Mouse (Mus musculus): ENCODE data around the gene Hist2h4. TPM values are rescaled to one million over a fixed set of nuclear protein-coding genes. Genes with fewer than 3 reads are reported as not detected.
"Not testable (repeated sequence)": the region's sequence is repeated elsewhere in the genome, so short reads cannot be mapped to it uniquely, and the experiment has no call there.

Hist2h4 gene
- total and polyA plus RNA-seq, 2 experiments: 0.75 to 6.0 TPM

DNA sequence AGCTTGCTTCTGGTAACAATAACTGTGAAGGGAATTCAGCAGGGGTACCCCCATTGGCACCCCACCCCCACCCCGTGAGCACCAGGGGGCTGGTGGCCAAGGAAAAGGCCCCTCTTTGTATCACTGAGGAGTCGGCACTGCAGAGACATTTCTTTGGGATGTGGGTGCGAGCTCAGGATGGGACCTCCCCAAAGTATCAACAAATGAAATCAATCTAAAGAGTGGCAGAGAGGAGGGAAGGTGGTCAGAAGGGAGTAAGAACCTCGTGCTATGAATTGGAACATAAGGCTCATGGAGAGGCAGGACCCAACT lies 14.1 kb downstream of the Hist2h4 start:
- H3K79me2 ChIP-seq (ENCODE audit: control insufficient read depth, insufficient read depth, low read length): no peaks in the 10 kb centered on the region
- WGBS: 58% methylated on average over 4 of the region's 4 CpGs
- H3K27ac ChIP-seq (replicated peaks; ENCODE audit: insufficient read depth, low read depth, low read length): no peak overlapping the region
- no peak for DNase-seq (ENCODE audit: extremely low read depth, low read depth, low spot score)
- H3K36me3 ChIP-seq (ENCODE audit: control insufficient read depth, insufficient read depth, low read length): no peaks in the 10 kb centered on the region
- no peak overlapping the region for H3K4me3 ChIP-seq (ENCODE audit: insufficient read depth, low read depth, low read length)
- H3K4me1 ChIP-seq (ENCODE audit: control insufficient read depth, insufficient read depth, low read length): peaks cover 7% of the 10 kb centered on the region
- no peak overlapping the region for H3K9ac ChIP-seq (ENCODE audit: low read depth, low read length)
- no peaks in the 10 kb centered on the region for H3K27me3 ChIP-seq (ENCODE audit: control insufficient read depth, insufficient read depth, low read length)
- TF ChIP-seq POLR2A (IDR thresholded peaks at IDR 0.05; ENCODE audit: extremely low read depth, insufficient read depth, low read length) (no peak), CTCF (IDR thresholded peaks at IDR 0.05; ENCODE audit: low read depth, low read length) (no peak)

DNA sequence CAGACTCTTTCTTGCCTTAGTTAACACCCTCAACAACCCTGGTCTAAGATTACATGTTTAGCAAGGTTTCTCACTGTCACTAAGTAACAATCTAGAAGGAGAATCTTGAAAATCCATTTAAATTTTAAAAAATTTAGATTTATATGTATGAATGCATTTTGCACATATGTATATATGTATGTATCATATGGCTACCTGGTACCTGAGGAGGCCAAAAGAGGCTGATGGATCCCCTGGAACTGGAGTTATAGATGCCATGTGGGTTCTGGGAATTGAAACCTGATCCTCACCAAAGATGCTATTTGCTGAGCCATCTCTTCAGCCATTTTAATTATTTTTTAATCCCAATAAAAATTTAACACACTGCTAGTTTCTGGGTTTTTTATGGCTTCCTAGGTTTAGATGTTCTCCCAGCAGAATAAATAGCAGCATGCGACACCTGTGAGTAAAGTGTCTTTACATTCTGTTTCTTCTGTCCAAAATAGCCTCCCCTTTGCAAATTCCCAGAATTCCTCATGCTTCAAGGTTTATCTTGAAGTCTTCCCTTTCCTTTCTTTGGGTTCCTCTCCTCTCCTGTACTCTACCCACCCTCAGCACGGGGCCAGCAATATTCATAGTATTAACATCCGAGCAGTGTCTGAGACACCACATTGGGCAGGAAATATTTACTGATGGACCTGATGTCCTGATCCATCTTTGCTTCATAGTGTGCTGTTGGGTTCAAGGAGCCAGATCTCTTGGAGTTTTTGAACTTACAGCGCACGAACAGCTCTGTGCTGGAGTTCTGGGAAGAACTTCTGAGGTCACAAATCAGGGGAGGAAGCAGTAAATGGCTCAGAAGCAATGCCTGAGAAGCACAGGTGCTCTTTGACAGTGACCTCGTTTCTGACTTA lies 14.7 kb downstream of the Hist2h4 start:
- WGBS: 60% methylated on average over 6 of the region's 6 CpGs
- H3K27me3 ChIP-seq (ENCODE audit: control insufficient read depth, insufficient read depth, low read length): no peaks in the 10 kb centered on the region
- TF ChIP-seq POLR2A (IDR thresholded peaks at IDR 0.05; ENCODE audit: extremely low read depth, insufficient read depth, low read length) (no peak), CTCF (IDR thresholded peaks at IDR 0.05; ENCODE audit: low read depth, low read length) (no peak)
- H3K4me1 ChIP-seq (ENCODE audit: control insufficient read depth, insufficient read depth, low read length): peaks cover 8% of the 10 kb centered on the region
- H3K79me2 ChIP-seq (ENCODE audit: control insufficient read depth, insufficient read depth, low read length): no peaks in the 10 kb centered on the region
- H3K27ac ChIP-seq (replicated peaks; ENCODE audit: insufficient read depth, low read depth, low read length): no peak overlapping the region
- DNase-seq (ENCODE audit: extremely low read depth, low read depth, low spot score): no peak
- H3K9ac ChIP-seq (ENCODE audit: low read depth, low read length): no peak overlapping the region
- H3K36me3 ChIP-seq (ENCODE audit: control insufficient read depth, insufficient read depth, low read length): no peaks in the 10 kb centered on the region
- H3K4me3 ChIP-seq (ENCODE audit: insufficient read depth, low read depth, low read length): no peak overlapping the region

DNA sequence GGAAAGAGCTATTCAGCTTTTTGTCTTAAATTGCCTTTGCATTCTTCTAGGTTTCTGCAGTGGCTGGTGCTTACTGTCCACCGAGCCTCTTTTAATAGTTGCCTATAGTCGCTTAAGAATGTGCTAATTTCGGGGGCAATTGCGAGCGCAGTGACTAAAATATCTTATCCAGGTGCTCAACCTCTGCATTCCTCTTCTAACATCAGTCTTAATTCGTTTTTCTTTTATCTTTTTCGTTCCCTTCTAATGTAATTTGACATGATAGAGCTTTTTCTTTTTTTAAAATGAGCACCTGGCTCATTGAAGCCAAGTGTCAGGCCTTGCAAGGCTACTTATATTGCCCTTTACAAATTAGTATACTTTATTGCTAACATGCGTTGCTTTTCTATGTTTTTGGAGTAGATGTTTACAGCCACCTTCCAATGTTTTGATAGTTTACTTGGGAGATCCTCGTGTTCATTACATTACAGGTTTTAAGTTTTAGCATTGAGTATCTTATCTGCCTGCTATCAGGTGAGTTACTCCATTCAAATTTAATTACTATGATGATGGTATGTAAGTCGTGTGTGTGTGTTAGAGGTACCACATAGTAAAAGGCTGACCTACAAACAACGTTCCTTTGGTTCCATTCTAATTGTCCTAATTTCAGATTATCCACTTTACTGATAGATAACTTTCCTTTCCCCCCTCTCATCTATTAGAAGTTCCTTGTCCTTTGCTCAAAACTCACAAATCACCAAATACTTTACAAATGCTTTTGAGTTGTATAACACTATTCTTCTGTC lies 15.6 kb downstream of the Hist2h4 start:
- Histone ChIP-seq H3K27ac (replicated peaks; ENCODE audit: insufficient read depth, low read depth, low read length) (no peak overlapping the region), H3K9ac (ENCODE audit: low read depth, low read length) (no peak overlapping the region), H3K4me3 (ENCODE audit: insufficient read depth, low read depth, low read length) (no peak overlapping the region), H3K79me2 (ENCODE audit: control insufficient read depth, insufficient read depth, low read length) (no peaks in the 10 kb centered on the region), H3K36me3 (ENCODE audit: control insufficient read depth, insufficient read depth, low read length) (no peaks in the 10 kb centered on the region), H3K27me3 (ENCODE audit: control insufficient read depth, insufficient read depth, low read length) (no peaks in the 10 kb centered on the region), H3K4me1 (ENCODE audit: control insufficient read depth, insufficient read depth, low read length) (peaks cover 10% of the 10 kb centered on the region)
- 45% methylated on average over 11 of the region's 11 CpGs for WGBS
- TF ChIP-seq POLR2A (IDR thresholded peaks at IDR 0.05; ENCODE audit: extremely low read depth, insufficient read depth, low read length): no peak
- no peak for TF ChIP-seq CTCF (IDR thresholded peaks at IDR 0.05; ENCODE audit: low read depth, low read length)
- DNase-seq (ENCODE audit: extremely low read depth, low read depth, low spot score): no peak

DNA sequence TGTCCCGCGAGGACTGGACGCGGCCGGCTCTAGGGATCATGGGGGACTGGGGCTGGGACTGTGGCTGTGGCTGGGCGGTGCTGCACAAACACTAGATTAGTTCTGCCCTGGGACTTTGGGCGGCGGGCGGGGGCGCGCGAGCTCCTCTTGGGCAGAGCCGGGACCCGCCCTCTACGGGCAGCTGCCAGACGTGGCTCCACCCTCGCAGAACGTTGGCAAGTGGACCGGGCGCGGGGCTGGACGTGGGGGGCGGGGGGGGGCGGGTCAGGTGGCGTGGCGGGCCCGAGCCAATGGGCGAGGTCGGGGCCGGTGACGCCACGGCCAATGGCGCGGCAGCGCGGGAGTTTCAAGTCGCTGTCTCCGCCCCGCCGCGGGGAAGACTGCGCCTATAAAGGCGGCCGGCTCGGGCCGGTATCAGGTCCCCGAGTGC lies 16.7 kb downstream of the Hist2h4 start, which contains the start of gene Hist2h3c1:
Gene Hist2h3c1 (plus strand): TSS at position 259 of the 430 bp plus-strand sequence.
- H3K27me3 ChIP-seq (ENCODE audit: control insufficient read depth, insufficient read depth, low read length); H3K4me1 ChIP-seq (ENCODE audit: control insufficient read depth, insufficient read depth, low read length); H3K79me2 ChIP-seq (ENCODE audit: control insufficient read depth, insufficient read depth, low read length); H3K36me3 ChIP-seq (ENCODE audit: control insufficient read depth, insufficient read depth, low read length); DNase-seq (ENCODE audit: extremely low read depth, low read depth, low spot score): not testable (repeated sequence)
- 1% methylated on average over 14 of the region's 47 CpGs for WGBS
- peak within 1 kb of the TSS; percentile 91 for H3K9ac ChIP-seq (ENCODE audit: low read depth, low read length)
- peak within 1 kb of the TSS; percentile 82 for H3K27ac ChIP-seq (replicated peaks; ENCODE audit: insufficient read depth, low read depth, low read length)
- H3K4me3 ChIP-seq (ENCODE audit: insufficient read depth, low read depth, low read length): peak within 1 kb of the TSS; percentile 78

DNA sequence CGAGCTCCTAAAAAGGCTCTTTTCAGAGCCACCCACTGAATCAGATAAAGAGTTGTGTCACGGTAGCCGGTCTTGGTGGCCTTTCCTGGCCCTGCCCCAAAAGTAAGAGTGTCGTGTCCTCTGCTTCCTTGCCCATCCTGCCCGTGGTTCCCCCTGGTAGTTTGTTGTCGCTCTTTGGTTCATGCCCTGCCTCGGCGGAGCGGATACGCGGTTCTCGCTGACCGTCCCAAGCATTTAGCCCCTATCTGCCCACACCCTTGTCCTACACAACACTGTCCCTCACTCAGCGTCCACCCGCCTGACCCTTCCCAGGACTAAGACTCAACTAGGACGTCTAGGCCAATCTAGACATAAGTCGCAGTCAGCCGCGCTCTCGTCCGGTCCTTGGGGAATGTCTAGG lies 17.1 kb downstream of the Hist2h4 start:
- H3K4me1 ChIP-seq (ENCODE audit: control insufficient read depth, insufficient read depth, low read length); H3K36me3 ChIP-seq (ENCODE audit: control insufficient read depth, insufficient read depth, low read length); DNase-seq (ENCODE audit: extremely low read depth, low read depth, low spot score); H3K27me3 ChIP-seq (ENCODE audit: control insufficient read depth, insufficient read depth, low read length); H3K79me2 ChIP-seq (ENCODE audit: control insufficient read depth, insufficient read depth, low read length): not testable (repeated sequence)
- Histone ChIP-seq H3K27ac (replicated peaks; ENCODE audit: insufficient read depth, low read depth, low read length) (peak overlapping the region; percentile 82), H3K9ac (ENCODE audit: low read depth, low read length) (peak overlapping the region; percentile 91), H3K4me3 (ENCODE audit: insufficient read depth, low read depth, low read length) (peak overlapping the region; percentile 78)
- WGBS: 0% methylated on average over 12 of the region's 21 CpGs

Measured in liver, adult 2 months (tissue).